16 mouse cellular contexts compared by ENCODE assay signal in the genomic region with DNA sequence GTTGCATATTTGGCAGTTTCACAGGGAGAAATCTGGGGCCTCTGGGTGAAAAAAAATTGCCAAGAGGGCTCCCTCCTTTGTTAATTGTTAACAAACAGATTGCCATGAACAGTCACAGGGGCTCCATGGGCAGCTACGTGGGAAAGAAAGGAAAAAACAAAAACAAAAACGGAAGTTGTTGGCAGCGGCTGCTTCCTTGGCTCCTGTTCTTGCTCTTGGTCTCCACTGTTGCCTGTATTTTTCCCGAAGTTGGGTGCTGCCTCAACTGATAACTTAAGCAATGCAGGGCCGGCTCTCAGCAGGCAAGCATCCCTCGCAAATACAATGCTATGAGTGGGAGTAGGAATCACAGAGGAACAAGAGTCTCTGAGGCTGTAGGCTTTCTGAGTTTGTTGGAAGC.
DNase-seq lines count a peak whose midpoint lies in the region; TF ChIP-seq lines count a peak whose summit lies in the region.
"Had no signal": no experiment of that assay in that cellular context is flagged by ENCODE, and none has a peak within 500 bp of the region (broad histone marks: within the 10 kb centered on the region; RNA-seq: fewer than 3 reads in every experiment).

No protein-coding gene starts in this region.

- intact Hi-C loops in gastrocnemius, adult 2 months (cut with DNase I): loop anchor here (10.0 kb wide), 1 partner anchor 64 kb away; no protein-coding TSS in a partner anchor

- 23% methylated on average over 6 of the region's 6 CpGs for WGBS in kidney, adult 2 months

- H3K36me3 ChIP-seq in kidney, adult 2 months (ENCODE audit: control insufficient read depth, insufficient read depth, low read length): no peaks in the 10 kb centered on the region
- H3K36me3 ChIP-seq: embryonic facial prominence, embryonic 10.5 days; forebrain, embryonic 15.5 days; limb, embryonic 12.5 days; liver, embryonic 15.5 days had no signal

- H3K4me1 ChIP-seq in kidney, adult 2 months (ENCODE audit: control insufficient read depth, insufficient read depth, low read length): 0 out of 2 replicates have a peak, but pooled peaks cover 2% of the 10 kb centered on the region
- H3K4me1 ChIP-seq: forebrain, embryonic 15.5 days; liver, embryonic 15.5 days had no signal

- no peaks in the 10 kb centered on the region for H3K27me3 ChIP-seq in kidney, adult 2 months (replicated peaks; ENCODE audit: control insufficient read depth, insufficient read depth, low read length)
- H3K27me3 ChIP-seq: forebrain, embryonic 15.5 days; liver, embryonic 15.5 days had no signal

- DNase-seq in gastrocnemius, adult 2 months: peak; percentile 20
- DNase-seq in gastrocnemius, postnatal 25 days: no peak
- DNase-seq in kidney, adult 2 months: peak; percentile 12
- no peak for DNase-seq in kidney, adult 18-20 months
- DNase-seq in right cerebral cortex, adult 18-20 months: peak; percentile 2
- no peak for DNase-seq in right cerebral cortex, postnatal 4 days
- DNase-seq in layer of hippocampus, adult 11-12 months (ENCODE audit: low spot score): no peak
- no peak for DNase-seq in layer of hippocampus, adult 8-10 months (ENCODE audit: low spot score in 2 of 2)
- DNase-seq: cerebellum, adult 11-12 months; gastrocnemius, postnatal 10 days; lung, postnatal 10 days; spleen, adult 18-20 months had no signal

- TF ChIP-seq CTCF in gastrocnemius, adult 2 months (IDR thresholded peaks at IDR 0.05): no peak
- no peak for TF ChIP-seq CTCF in kidney, adult 2 months (conservative IDR thresholded peaks at IDR 0.05; ENCODE audit: insufficient read depth, insufficient read length, low read depth, low read length)

- H3K4me3 ChIP-seq in gastrocnemius, adult 2 months: 0 out of 2 replicates have a peak overlapping the region, but pooled peaks have one; percentile 2
- H3K4me3 ChIP-seq in kidney, adult 2 months (ENCODE audit: insufficient read depth, low read depth, low read length): no peak overlapping the region
- H3K4me3 ChIP-seq: embryonic facial prominence, embryonic 10.5 days; forebrain, embryonic 15.5 days; limb, embryonic 12.5 days; liver, embryonic 15.5 days had no signal

- TF ChIP-seq POLR2A in kidney, adult 2 months (IDR thresholded peaks at IDR 0.05; ENCODE audit: low read depth, low read length): no peak

- peak overlapping the region; percentile 16; the same call in 1 of the 2 replicates for H3K27ac ChIP-seq in gastrocnemius, adult 2 months
- H3K27ac ChIP-seq in kidney, adult 2 months (ENCODE audit: insufficient read depth, low read depth, low read length): no peak overlapping the region
- H3K27ac ChIP-seq: embryonic facial prominence, embryonic 10.5 days; forebrain, embryonic 15.5 days; limb, embryonic 12.5 days; liver, embryonic 15.5 days had no signal

Comparison
In these comparisons a context has a peak if more than half of its experiments do, and no peak if none do; other contexts are left out.
1. DNase-seq: peak in gastrocnemius, adult 2 months (single experiment), kidney, adult 2 months (single experiment) and right cerebral cortex, adult 18-20 months (single experiment); none in gastrocnemius, postnatal 25 days (single experiment), kidney, adult 18-20 months (single experiment), right cerebral cortex, postnatal 4 days (single experiment), layer of hippocampus, adult 11-12 months (single experiment) and layer of hippocampus, adult 8-10 months (0 of 2).